Mouse (Mus musculus): ENCODE measurements around the gene Hist2h2ab.
A peak's percentile ranks its signal among the peaks of the same experiment; 100 is the strongest.
"Not testable (repeated sequence)": the region's sequence is repeated elsewhere in the genome, so short reads cannot be mapped to it uniquely, and the experiment has no call there.

The Hist2h2ab gene

GRCm38 (mm10) chr3:96262216-96262875 is 42.7 kb downstream of the Hist2h2ab start:
- no peak for DNase-seq (ENCODE audit: low read depth)

- DNase-seq (ENCODE audit: low read depth): peak; percentile 91
Measured at GRCm38 (mm10) chr3:96262979-96263550, 43.4 kb downstream of the Hist2h2ab start, which contains the start of gene Hist2h4. Gene Hist2h4 (minus strand): TSS chr3:96263311.

- DNase-seq (ENCODE audit: low read depth): no peak
Measured at GRCm38 (mm10) chr3:96263558-96264403, 44.1 kb downstream of the Hist2h2ab start.

- DNase-seq (ENCODE audit: low read depth): no peak
Measured at GRCm38 (mm10) chr3:96264404-96264949, 44.8 kb downstream of the Hist2h2ab start.

- DNase-seq (ENCODE audit: low read depth): no peak
Measured at GRCm38 (mm10) chr3:96266132-96266710, 46.6 kb downstream of the Hist2h2ab start.

GRCm38 (mm10) chr3:96267541-96267940 is 47.9 kb downstream of the Hist2h2ab start:
- DNase-seq (ENCODE audit: low read depth): no peak

- DNase-seq (ENCODE audit: low read depth): no peak
Measured at GRCm38 (mm10) chr3:96268051-96268775, 48.5 kb downstream of the Hist2h2ab start, which contains the start of gene Hist2h3b. Gene Hist2h3b (plus strand): TSS chr3:96268654.

- not testable (repeated sequence) for DNase-seq (ENCODE audit: low read depth)
Measured at GRCm38 (mm10) chr3:96268776-96269378, 49.2 kb downstream of the Hist2h2ab start.

Measured in fibroblast of lung, adult 2 months (primary cell).